Mouse (Mus musculus): ENCODE measurements around the gene Pbx2. TPM values are rescaled to one million over a fixed set of nuclear protein-coding genes. Genes with fewer than 3 reads are reported as not detected.

Gene Pbx2
- total RNA-seq, 2 experiments from 2014 or later, result 43.5 to 52.7 TPM

- DNase-seq (ENCODE audit: low spot score in 2 of 2), result no peak
Observed at GRCm38 (mm10) chr17:34628644-34628967, 37.5 kb downstream of the Pbx2 start.

GRCm38 (mm10) chr17:34629221-34629751 is 38.2 kb downstream of the Pbx2 start, which contains the start of gene Prrt1:
Prrt1 (plus strand) TSS chr17:34629533.
- peak in 1 of 2 experiments; percentile 76 for DNase-seq (ENCODE audit: low spot score in 2 of 2)

GRCm38 (mm10) chr17:34629796-34630603 is 38.9 kb downstream of the Pbx2 start:
- no peak for DNase-seq (ENCODE audit: low spot score in 2 of 2)

GRCm38 (mm10) chr17:34630761-34631301 is 39.8 kb downstream of the Pbx2 start:
- no peak for DNase-seq (ENCODE audit: low spot score in 2 of 2)

- no peak for DNase-seq (ENCODE audit: low spot score in 2 of 2)
Observed at GRCm38 (mm10) chr17:34631647-34632046, 40.6 kb downstream of the Pbx2 start.

GRCm38 (mm10) chr17:34632261-34632691 is 41.2 kb downstream of the Pbx2 start:
- DNase-seq (ENCODE audit: low spot score in 2 of 2), result peak; percentile 80 to 93

GRCm38 (mm10) chr17:34635671-34636070 is 44.6 kb downstream of the Pbx2 start:
- DNase-seq (ENCODE audit: low spot score in 2 of 2), result no peak

- DNase-seq (ENCODE audit: low spot score in 2 of 2), result no peak
Observed at GRCm38 (mm10) chr17:34637459-34637858, 46.4 kb downstream of the Pbx2 start.

GRCm38 (mm10) chr17:34639461-34640255 is 48.6 kb downstream of the Pbx2 start:
- no peak for DNase-seq (ENCODE audit: low spot score in 2 of 2)

GRCm38 (mm10) chr17:34640778-34641601 is 49.9 kb downstream of the Pbx2 start:
- peak in 1 of 2 experiments; percentile 73 for DNase-seq (ENCODE audit: low spot score in 2 of 2)

- no peak for DNase-seq (ENCODE audit: low spot score in 2 of 2)
Observed at GRCm38 (mm10) chr17:34641945-34642344, 50.9 kb downstream of the Pbx2 start.

- DNase-seq (ENCODE audit: low spot score in 2 of 2), result no peak
Observed at GRCm38 (mm10) chr17:34643379-34643778, 52.3 kb downstream of the Pbx2 start.

- DNase-seq (ENCODE audit: low spot score in 2 of 2), result no peak
Observed at GRCm38 (mm10) chr17:34643944-34644343, 52.9 kb downstream of the Pbx2 start.

GRCm38 (mm10) chr17:34644608-34645007 is 53.5 kb downstream of the Pbx2 start, which contains the start of gene Fkbpl:
Fkbpl (plus strand) TSS chr17:34644764.
- peak; percentile 95 to 98 for DNase-seq (ENCODE audit: low spot score in 2 of 2)

- DNase-seq (ENCODE audit: low spot score in 2 of 2), result no peak
Observed at GRCm38 (mm10) chr17:34645256-34645829, 54.3 kb downstream of the Pbx2 start.

GRCm38 (mm10) chr17:34645831-34646511 is 54.9 kb downstream of the Pbx2 start:
- peak in 1 of 2 experiments; percentile 2 for DNase-seq (ENCODE audit: low spot score in 2 of 2)
